Mouse (Mus musculus): ENCODE measurements around the gene Bfsp2.
"Not testable (repeated sequence)": the region's sequence is repeated elsewhere in the genome, so short reads cannot be mapped to it uniquely, and the experiment has no call there.

Gene Bfsp2

GRCm38 (mm10) chr9:103430431-103431220, 49.6 kb downstream of the Bfsp2 start:
- no peak for DNase-seq (ENCODE audit: inconsistent ontology term)

- DNase-seq (ENCODE audit: inconsistent ontology term): no peak
Observed at GRCm38 (mm10) chr9:103426425-103426824, 53.8 kb downstream of the Bfsp2 start.

- no peak for DNase-seq (ENCODE audit: inconsistent ontology term)
Observed at GRCm38 (mm10) chr9:103424869-103425268, 55.4 kb downstream of the Bfsp2 start.

GRCm38 (mm10) chr9:103423951-103424350, 56.3 kb downstream of the Bfsp2 start:
- DNase-seq (ENCODE audit: inconsistent ontology term): no peak

- no peak for DNase-seq (ENCODE audit: inconsistent ontology term)
Observed at GRCm38 (mm10) chr9:103423384-103423783, 56.8 kb downstream of the Bfsp2 start.

- DNase-seq (ENCODE audit: inconsistent ontology term): peak; percentile 33
Observed at GRCm38 (mm10) chr9:103422847-103423246, 57.4 kb downstream of the Bfsp2 start.

- peak; percentile 80 for DNase-seq (ENCODE audit: inconsistent ontology term)
Observed at GRCm38 (mm10) chr9:103420844-103421243, 59.4 kb downstream of the Bfsp2 start.

GRCm38 (mm10) chr9:103418786-103419185, 61.4 kb downstream of the Bfsp2 start:
- DNase-seq (ENCODE audit: inconsistent ontology term): no peak

GRCm38 (mm10) chr9:103418267-103418666, 62.0 kb downstream of the Bfsp2 start:
- not testable (repeated sequence) for DNase-seq (ENCODE audit: inconsistent ontology term)

GRCm38 (mm10) chr9:103413457-103413856, 66.8 kb downstream of the Bfsp2 start:
- no peak for DNase-seq (ENCODE audit: inconsistent ontology term)

GRCm38 (mm10) chr9:103409119-103409518, 71.1 kb downstream of the Bfsp2 start:
- no peak for DNase-seq (ENCODE audit: inconsistent ontology term)

GRCm38 (mm10) chr9:103408136-103408777, 72.0 kb downstream of the Bfsp2 start:
- DNase-seq (ENCODE audit: inconsistent ontology term): no peak

- no peak for DNase-seq (ENCODE audit: inconsistent ontology term)
Observed at GRCm38 (mm10) chr9:103403331-103403973, 76.8 kb downstream of the Bfsp2 start.

GRCm38 (mm10) chr9:103398509-103399157, 81.6 kb downstream of the Bfsp2 start:
- no peak for DNase-seq (ENCODE audit: inconsistent ontology term)

- no peak for DNase-seq (ENCODE audit: inconsistent ontology term)
Observed at GRCm38 (mm10) chr9:103393256-103393655, 87.0 kb downstream of the Bfsp2 start.

GRCm38 (mm10) chr9:103391796-103392372, 88.3 kb downstream of the Bfsp2 start:
- DNase-seq (ENCODE audit: inconsistent ontology term): no peak

GRCm38 (mm10) chr9:103389261-103389660, 91.0 kb downstream of the Bfsp2 start:
- DNase-seq (ENCODE audit: inconsistent ontology term): no peak

GRCm38 (mm10) chr9:103387011-103387653, 93.1 kb downstream of the Bfsp2 start:
- DNase-seq (ENCODE audit: inconsistent ontology term): no peak

- no peak for DNase-seq (ENCODE audit: inconsistent ontology term)
Observed at GRCm38 (mm10) chr9:103386573-103386972, 93.6 kb downstream of the Bfsp2 start.

GRCm38 (mm10) chr9:103385600-103385999, 94.6 kb downstream of the Bfsp2 start:
- DNase-seq (ENCODE audit: inconsistent ontology term): no peak

- DNase-seq (ENCODE audit: inconsistent ontology term): no peak
Observed at GRCm38 (mm10) chr9:103384141-103384796, 96.0 kb downstream of the Bfsp2 start.

All from Muller cell, postnatal 12 days (primary cell).